Mouse (Mus musculus) myocyte (in vitro differentiated cells): ENCODE data around the gene Celf2.

ENCODE experiments used
- MAX ChIP-seq: IDR thresholded peaks from one replicate; pipeline ENCODE4 v1.6.1; 2011; ENCODE audit warnings: low read depth, mild to moderate bottlenecking, control low read depth
- MYOG ChIP-seq, 3 experiments: IDR thresholded peaks; one replicate each; pipeline ENCODE4 v1.6.1; 2011; ENCODE audit warnings: control low read depth in 2 of 3, low read depth in 2 of 3, mild to moderate bottlenecking in 2 of 3; ENCODE audit not compliant: insufficient read length in 2 of 3, control insufficient read depth in 1 of 3, insufficient read depth in 1 of 3
- POLR2A ChIP-seq: IDR thresholded peaks from one replicate; pipeline ENCODE4 v1.6.1; 2011; ENCODE audit warnings: low read depth, mild to moderate bottlenecking, control low read depth, moderate library complexity; ENCODE audit not compliant: insufficient read length
- TCF3 ChIP-seq: IDR thresholded peaks from one replicate; pipeline ENCODE4 v1.6.1; 2011; ENCODE audit warnings: low read depth, control low read depth; ENCODE audit not compliant: insufficient read length
- USF1 ChIP-seq: IDR thresholded peaks from one replicate; pipeline ENCODE4 v1.6.1; 2011; ENCODE audit warnings: low read depth, mild to moderate bottlenecking, control low read depth, moderate library complexity

DNA sequence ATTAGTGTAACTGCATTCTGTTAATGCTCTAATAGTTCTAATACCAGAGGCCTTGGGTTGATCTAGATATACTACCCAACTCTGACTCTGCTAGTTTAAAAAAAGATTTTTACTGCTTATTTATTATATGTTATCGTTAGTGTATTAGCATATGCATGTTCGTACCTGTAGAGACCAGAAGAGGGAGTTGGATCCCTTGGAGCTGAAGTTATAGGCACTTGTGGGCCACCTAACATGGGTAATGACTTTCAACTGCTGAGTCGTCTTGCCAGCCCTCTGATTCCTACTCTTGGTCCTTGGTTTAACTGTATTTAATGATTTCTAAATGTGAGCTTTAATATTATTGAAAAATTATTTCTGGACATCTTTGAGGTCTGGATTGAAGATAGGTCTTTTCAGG, 948.0 kb downstream of the Celf2 start:
- TF ChIP-seq POLR2A = no peak
- TF ChIP-seq USF1 = no peak
- no peak for TF ChIP-seq MAX
- no peak for TF ChIP-seq MYOG (IDR thresholded peaks at IDR 0.05; ENCODE audit: control insufficient read depth in 1 of 3, insufficient read depth in 1 of 3, insufficient read length in 2 of 3, low read depth in 2 of 3)
- TF ChIP-seq TCF3 = no peak
